7 mouse cellular contexts compared by ENCODE assay signal in the genomic region with DNA sequence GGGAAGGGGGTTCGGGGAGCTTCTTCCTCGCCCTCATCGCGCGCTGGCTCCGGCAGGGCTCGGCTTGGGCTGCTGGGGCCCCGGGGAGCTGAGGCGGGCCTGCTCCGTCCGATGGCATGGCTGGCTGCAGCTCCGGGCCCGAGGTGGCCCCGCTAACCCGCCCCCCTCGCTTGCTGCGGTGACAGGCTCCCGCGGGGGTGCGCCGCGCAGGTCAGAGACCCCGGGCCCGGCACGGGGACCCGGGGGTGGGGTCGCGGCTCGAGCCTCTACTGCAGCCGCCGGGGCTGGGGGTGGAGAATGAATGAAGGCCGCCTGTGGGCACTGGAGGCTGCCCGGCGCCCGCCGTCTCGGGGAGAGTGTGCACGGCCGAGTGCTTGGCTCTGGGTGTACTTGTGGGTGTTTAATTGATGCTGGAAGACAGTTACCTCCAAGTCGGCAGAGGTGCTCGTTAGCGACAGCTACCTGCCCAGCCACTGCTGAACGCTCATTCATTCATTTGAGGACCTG. TPM values are rescaled to one million over a fixed set of nuclear protein-coding genes. Genes with fewer than 3 reads are reported as not detected.
DNase-seq lines count a peak whose midpoint lies in the region; ATAC-seq and TF ChIP-seq lines count a peak whose summit lies in the region.

No protein-coding gene starts in this region.

- ATAC-seq in lung, embryonic 14.5 days (ENCODE audit: insufficient read depth), result peak; percentile 63
- peak; percentile 78 for ATAC-seq in forebrain, embryonic 15.5 days (replicated peaks)
- peak; percentile 77 for ATAC-seq in neural tube, embryonic 13.5 days (ENCODE audit: low read depth)

- H3K9me3 ChIP-seq in lung, embryonic 14.5 days (ENCODE audit: low read depth, low read length), result no peaks in the 10 kb centered on the region
- no peaks in the 10 kb centered on the region for H3K9me3 ChIP-seq in forebrain, embryonic 15.5 days
- no peaks in the 10 kb centered on the region for H3K9me3 ChIP-seq in limb, embryonic 10.5 days (replicated peaks)
- no peaks in the 10 kb centered on the region for H3K9me3 ChIP-seq in neural tube, embryonic 13.5 days

- H3K4me1 ChIP-seq in lung, embryonic 14.5 days (ENCODE audit: insufficient read depth), result peaks cover 11% of the 10 kb centered on the region
- H3K4me1 ChIP-seq in bone marrow, adult 2 months (ENCODE audit: control insufficient read depth, insufficient read depth, low read length), result peaks cover 2% of the 10 kb centered on the region; the same call in 1 of the 2 replicates
- H3K4me1 ChIP-seq in forebrain, embryonic 15.5 days, result peaks cover 30% of the 10 kb centered on the region
- H3K4me1 ChIP-seq in limb, embryonic 10.5 days, result peaks cover 33% of the 10 kb centered on the region
- peaks cover 38% of the 10 kb centered on the region for H3K4me1 ChIP-seq in neural tube, embryonic 13.5 days (replicated peaks)

- H3K4me3 ChIP-seq in lung, embryonic 14.5 days (ENCODE audit: low read depth, low read length), result peak overlapping the region; percentile 99
- peak overlapping the region; percentile 88 for H3K4me3 ChIP-seq in bone marrow, adult 2 months (replicated peaks; ENCODE audit: control insufficient read depth, low read depth, low read length)
- H3K4me3 ChIP-seq in forebrain, embryonic 15.5 days, result peak overlapping the region; percentile 89
- H3K4me3 ChIP-seq in limb, embryonic 10.5 days, result peak overlapping the region; percentile 86
- peak overlapping the region; percentile 99 for H3K4me3 ChIP-seq in neural tube, embryonic 13.5 days

- no peaks in the 10 kb centered on the region for H3K27me3 ChIP-seq in lung, embryonic 14.5 days (ENCODE audit: insufficient read depth, low read length)
- H3K27me3 ChIP-seq in forebrain, embryonic 15.5 days, result no peaks in the 10 kb centered on the region
- H3K27me3 ChIP-seq in limb, embryonic 10.5 days (ENCODE audit: low read depth, poor library complexity, severe bottlenecking), result peaks cover 12% of the 10 kb centered on the region; the same call in 1 of the 2 replicates
- H3K27me3 ChIP-seq in neural tube, embryonic 13.5 days, result no peaks in the 10 kb centered on the region

- peak; percentile 28 for DNase-seq in lung, embryonic 14.5 days
- no peak for DNase-seq in lung, postnatal 36 days
- DNase-seq in limb, embryonic 10.5 days (ENCODE audit: low spot score), result peak; percentile 71
- DNase-seq in Muller cell, postnatal 12 days (ENCODE audit: inconsistent ontology term), result no peak

- no peaks in the 10 kb centered on the region for H3K36me3 ChIP-seq in lung, embryonic 14.5 days (ENCODE audit: insufficient read depth)
- H3K36me3 ChIP-seq in forebrain, embryonic 15.5 days, result no peaks in the 10 kb centered on the region
- no peaks in the 10 kb centered on the region for H3K36me3 ChIP-seq in limb, embryonic 10.5 days
- H3K36me3 ChIP-seq in neural tube, embryonic 13.5 days, result no peaks in the 10 kb centered on the region

- under 1% methylated on average over 42 of the region's 43 CpGs for WGBS in lung, embryonic 14.5 days
- WGBS in bone marrow, adult 2 months, result under 1% methylated on average over 43 of the region's 43 CpGs
- WGBS in forebrain, embryonic 15.5 days, result under 1% methylated on average over 43 of the region's 43 CpGs
- WGBS in limb, embryonic 10.5 days, result under 1% methylated on average over 43 of the region's 43 CpGs
- WGBS in neural tube, embryonic 13.5 days, result under 1% methylated on average over 43 of the region's 43 CpGs

- H3K27ac ChIP-seq in lung, embryonic 14.5 days (ENCODE audit: low read depth), result peak overlapping the region; percentile 80; the same call in 1 of the 2 replicates
- H3K27ac ChIP-seq in bone marrow, adult 2 months (ENCODE audit: control insufficient read depth, insufficient read depth, low read depth, low read length, poor library complexity), result peak overlapping the region; percentile 53; the same call in 1 of the 2 replicates
- peak overlapping the region; percentile 92 for H3K27ac ChIP-seq in forebrain, embryonic 15.5 days (replicated peaks)
- peak overlapping the region; percentile 96 for H3K27ac ChIP-seq in limb, embryonic 10.5 days
- H3K27ac ChIP-seq in neural tube, embryonic 13.5 days (replicated peaks), result peak overlapping the region; percentile 96

- TF ChIP-seq CTCF in lung, embryonic 14.5 days (IDR thresholded peaks at IDR 0.05; ENCODE audit: low read depth), result no peak
- no peak for TF ChIP-seq CTCF in bone marrow, adult 2 months (IDR thresholded peaks at IDR 0.05; ENCODE audit: control insufficient read depth, insufficient read depth, low read length)

- no peak for TF ChIP-seq POLR2A in bone marrow, adult 2 months (IDR thresholded peaks at IDR 0.05; ENCODE audit: borderline replicate concordance, control insufficient read depth, low read depth, low read length)

- peak overlapping the region; percentile 90 for H3K4me2 ChIP-seq in lung, embryonic 14.5 days
- H3K4me2 ChIP-seq in forebrain, embryonic 15.5 days (replicated peaks), result peak overlapping the region; percentile 71
- peak overlapping the region; percentile 75 for H3K4me2 ChIP-seq in neural tube, embryonic 13.5 days

- peak overlapping the region; percentile 91 for H3K9ac ChIP-seq in lung, embryonic 14.5 days
- H3K9ac ChIP-seq in forebrain, embryonic 15.5 days (replicated peaks), result peak overlapping the region; percentile 85
- peak overlapping the region; percentile 93 for H3K9ac ChIP-seq in neural tube, embryonic 13.5 days

RNA-seq across cellular contexts. Expression of gene Tsc1, which starts 0.5 kb away (rescaled TPM):
- 19.9 and 22.2 TPM in 2 replicates for polyA plus RNA-seq in lung, embryonic 14.5 days (2014; fragmentation: Nextera tagmentation; extraction: Ambion mirVana)
- polyA plus RNA-seq in bone marrow, adult 2 months (2011; ENCODE audit: insufficient read depth, insufficient read length, low replicate concordance, missing spikeins), result 9.4 and 12.5 TPM in 2 replicates
- polyA plus RNA-seq in forebrain, embryonic 15.5 days (2015; fragmentation: Nextera tagmentation; extraction: Ambion mirVana), result 35.8 and 38.4 TPM in 2 replicates
- 24.2 and 26.9 TPM in 2 replicates for polyA plus RNA-seq in limb, embryonic 10.5 days (2016; fragmentation: Nextera tagmentation; extraction: Ambion mirVana)
- polyA plus RNA-seq in neural tube, embryonic 13.5 days (2015; fragmentation: Nextera tagmentation; extraction: Ambion mirVana), result 30.2 and 36.8 TPM in 2 replicates

RNA-seq across cellular contexts. Expression of gene Gfi1b, which starts 19.7 kb away (rescaled TPM):
- 0.51 and 0.69 TPM in 2 replicates for polyA plus RNA-seq in lung, embryonic 14.5 days (2014; fragmentation: Nextera tagmentation; extraction: Ambion mirVana)
- polyA plus RNA-seq in bone marrow, adult 2 months (2011; ENCODE audit: insufficient read depth, insufficient read length, low replicate concordance, missing spikeins), result 62.0 and 66.9 TPM in 2 replicates
- not detected in 2 replicates for polyA plus RNA-seq in forebrain, embryonic 15.5 days (2015; fragmentation: Nextera tagmentation; extraction: Ambion mirVana)
- polyA plus RNA-seq in limb, embryonic 10.5 days (2016; fragmentation: Nextera tagmentation; extraction: Ambion mirVana), result 3.5 and 4.2 TPM in 2 replicates
- 0.17 and 0.45 TPM in 2 replicates for polyA plus RNA-seq in neural tube, embryonic 13.5 days (2015; fragmentation: Nextera tagmentation; extraction: Ambion mirVana)

RNA-seq across cellular contexts. Expression of gene Gtf3c5, which starts 57.9 kb away (rescaled TPM):
- 33.9 and 41.9 TPM in 2 replicates for polyA plus RNA-seq in lung, embryonic 14.5 days (2014; fragmentation: Nextera tagmentation; extraction: Ambion mirVana)
- polyA plus RNA-seq in bone marrow, adult 2 months (2011; ENCODE audit: insufficient read depth, insufficient read length, low replicate concordance, missing spikeins), result 14.5 and 14.7 TPM in 2 replicates
- polyA plus RNA-seq in forebrain, embryonic 15.5 days (2015; fragmentation: Nextera tagmentation; extraction: Ambion mirVana), result 41.8 and 42.3 TPM in 2 replicates
- polyA plus RNA-seq in limb, embryonic 10.5 days (2016; fragmentation: Nextera tagmentation; extraction: Ambion mirVana), result 69.9 and 71.6 TPM in 2 replicates
- 42.1 and 43.5 TPM in 2 replicates for polyA plus RNA-seq in neural tube, embryonic 13.5 days (2015; fragmentation: Nextera tagmentation; extraction: Ambion mirVana)

RNA-seq across cellular contexts. Expression of gene Spaca9, which starts 58.0 kb away (rescaled TPM):
- 1.8 and 2.5 TPM in 2 replicates for polyA plus RNA-seq in lung, embryonic 14.5 days (2014; fragmentation: Nextera tagmentation; extraction: Ambion mirVana)
- polyA plus RNA-seq in bone marrow, adult 2 months (2011; ENCODE audit: insufficient read depth, insufficient read length, low replicate concordance, missing spikeins), result 2.5 TPM in 1 of 2 replicates, not detected in the other
- polyA plus RNA-seq in forebrain, embryonic 15.5 days (2015; fragmentation: Nextera tagmentation; extraction: Ambion mirVana), result 1.5 and 1.8 TPM in 2 replicates
- 2.5 and 2.8 TPM in 2 replicates for polyA plus RNA-seq in limb, embryonic 10.5 days (2016; fragmentation: Nextera tagmentation; extraction: Ambion mirVana)
- polyA plus RNA-seq in neural tube, embryonic 13.5 days (2015; fragmentation: Nextera tagmentation; extraction: Ambion mirVana), result 0.64 and 0.85 TPM in 2 replicates

RNA-seq across cellular contexts. Expression of gene Ak8, which starts 58.5 kb away (rescaled TPM):
- polyA plus RNA-seq in lung, embryonic 14.5 days (2014; fragmentation: Nextera tagmentation; extraction: Ambion mirVana), result 0.61 and 0.93 TPM in 2 replicates
- polyA plus RNA-seq in bone marrow, adult 2 months (2011; ENCODE audit: insufficient read depth, insufficient read length, low replicate concordance, missing spikeins), result 1.7 TPM in 1 of 2 replicates, not detected in the other
- 0.92 and 1.7 TPM in 2 replicates for polyA plus RNA-seq in forebrain, embryonic 15.5 days (2015; fragmentation: Nextera tagmentation; extraction: Ambion mirVana)
- 0.41 and 0.58 TPM in 2 replicates for polyA plus RNA-seq in limb, embryonic 10.5 days (2016; fragmentation: Nextera tagmentation; extraction: Ambion mirVana)
- 0.50 and 0.73 TPM in 2 replicates for polyA plus RNA-seq in neural tube, embryonic 13.5 days (2015; fragmentation: Nextera tagmentation; extraction: Ambion mirVana)

Comparison
In these comparisons a context has a peak if more than half of its experiments do, and no peak if none do; other contexts are left out.
1. DNase-seq: peak in lung, embryonic 14.5 days (single experiment) and limb, embryonic 10.5 days (single experiment); none in lung, postnatal 36 days (single experiment) and Muller cell, postnatal 12 days (single experiment).
2. RNA of gene Gfi1b, which starts 19.7 kb away (polyA plus RNA-seq): 62.0 to 66.9 TPM in bone marrow, adult 2 months; 3.5 to 4.2 TPM in limb, embryonic 10.5 days, 0.51 to 0.69 TPM in lung, embryonic 14.5 days, 0.17 to 0.45 TPM in neural tube, embryonic 13.5 days and not detected in forebrain, embryonic 15.5 days; every median in the first group is over 10 times any median in the second.
3. Peak in every context shown above with its lines, with median percentiles within 50 percentile points of each other: ATAC-seq, H3K27ac ChIP-seq, H3K4me2 ChIP-seq, H3K4me3 ChIP-seq and H3K9ac ChIP-seq.